Mouse (Mus musculus) fibroblast of lung, adult 2 months (primary cell): ENCODE measurements around the gene Tcf19.
"Not testable (repeated sequence)": the region's sequence is repeated elsewhere in the genome, so short reads cannot be mapped to it uniquely, and the experiment has no call there.

Experiments
- DNase-seq: peaks from one replicate; pipeline ENCODE4 v3.0.0-alpha.2; 2011; ENCODE audit warnings: low read depth

Tcf19 gene

DNA sequence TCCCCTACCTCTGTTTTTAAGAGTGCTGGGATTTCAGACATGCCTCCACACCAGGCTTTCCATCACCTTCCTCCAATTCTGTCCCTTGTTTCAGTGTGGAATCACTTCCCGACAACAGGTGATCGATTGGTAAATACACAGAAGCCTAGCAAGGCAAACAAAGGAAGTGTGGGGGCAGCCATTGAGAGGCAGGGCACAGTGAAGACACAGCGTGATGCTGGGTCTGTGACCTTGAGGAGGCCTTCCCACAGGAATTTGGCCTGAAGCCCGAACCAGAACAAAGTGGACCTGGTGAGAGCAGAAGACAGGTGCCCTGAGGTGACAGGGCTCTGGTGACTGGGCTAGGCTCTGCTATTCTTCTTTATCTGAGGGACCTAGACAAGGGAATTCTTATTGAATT, 30.9 kb downstream of the Tcf19 start:
- DNase-seq = no peak

DNA sequence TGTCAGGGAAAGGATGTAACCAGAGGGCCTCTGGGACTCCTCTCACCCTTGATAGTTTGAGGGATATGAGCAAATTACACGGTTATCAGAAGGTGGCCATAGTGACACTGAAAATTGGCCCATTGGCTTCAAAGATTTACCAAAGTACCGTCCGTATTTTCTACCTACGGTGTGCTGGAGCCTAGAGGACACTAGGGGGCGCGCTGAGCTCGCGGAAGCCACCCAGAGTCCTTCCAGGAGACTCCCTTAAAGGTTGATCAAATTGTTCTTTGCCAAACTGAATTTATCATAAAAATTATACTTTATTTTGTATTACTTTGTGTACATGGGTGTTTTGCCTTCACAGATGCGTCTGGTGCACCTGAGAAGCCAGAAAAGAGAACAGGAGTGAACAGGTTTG, 32.6 kb downstream of the Tcf19 start:
- peak; percentile 16 for DNase-seq

DNA sequence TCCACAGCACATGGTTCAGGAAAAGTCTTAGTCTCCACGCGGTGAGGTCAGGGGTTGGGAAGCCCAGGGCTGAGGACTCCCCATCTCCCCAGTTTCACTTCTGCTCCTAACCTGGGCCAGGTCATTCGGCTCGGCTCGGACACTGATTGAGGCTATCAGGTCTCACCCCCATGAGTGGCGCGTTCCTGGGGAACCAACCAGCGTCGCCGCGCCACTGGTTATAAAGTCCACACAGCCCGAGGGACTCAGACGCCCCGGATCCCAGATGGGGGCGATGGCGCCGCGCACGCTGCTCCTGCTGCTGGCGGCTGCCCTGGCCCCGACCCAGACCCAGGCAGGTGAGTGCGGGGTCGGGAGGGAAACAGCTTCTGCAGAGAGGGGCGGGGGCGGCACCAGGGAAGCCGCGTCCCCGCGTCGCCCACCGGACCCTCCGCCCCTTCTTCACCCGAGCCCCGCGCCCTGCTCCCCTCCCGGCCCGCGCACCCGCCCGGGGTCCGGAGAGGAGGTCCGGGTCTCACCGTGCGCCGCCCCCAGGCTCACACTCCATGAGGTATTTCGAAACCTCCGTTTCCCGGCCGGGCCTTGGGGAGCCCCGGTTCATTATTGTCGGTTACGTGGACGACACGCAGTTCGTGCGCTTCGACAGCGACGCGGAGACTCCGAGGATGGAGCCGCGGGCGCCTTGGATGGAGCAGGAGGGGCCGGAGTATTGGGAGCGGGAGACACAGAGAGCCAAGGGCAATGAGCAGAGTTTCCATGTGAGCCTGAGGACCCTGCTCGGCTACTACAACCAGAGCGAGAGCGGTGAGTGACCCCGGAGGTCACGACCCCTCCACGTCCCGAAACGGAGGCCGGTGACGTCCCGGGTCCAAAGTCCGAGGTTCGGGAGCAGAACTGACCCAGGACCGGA, 46.5 kb downstream of the Tcf19 start, which contains the start of gene H2-Q10:
TSS of gene H2-Q10 (plus strand) at position 248 of the 910 bp plus-strand sequence.
- no peak for DNase-seq

DNA sequence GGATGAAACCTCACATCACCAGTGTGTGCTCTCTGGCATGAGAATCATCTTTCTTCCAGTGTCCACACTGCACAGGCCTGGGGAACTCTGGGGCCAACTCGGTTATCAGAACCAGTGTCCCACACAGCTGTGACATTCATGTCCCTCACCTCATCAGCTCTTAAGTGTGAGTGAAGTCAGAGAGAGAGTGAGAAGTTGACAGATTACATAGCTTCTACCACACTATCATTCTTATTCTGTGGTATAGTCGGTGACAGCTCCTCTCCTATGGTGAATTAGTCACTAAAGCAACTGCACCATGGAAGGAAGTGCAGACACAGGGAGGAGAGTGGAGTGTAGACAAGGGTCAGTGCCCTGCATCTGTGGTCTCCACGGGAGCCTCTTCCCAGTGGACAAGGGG, 47.7 kb downstream of the Tcf19 start:
- not testable (repeated sequence) for DNase-seq

DNA sequence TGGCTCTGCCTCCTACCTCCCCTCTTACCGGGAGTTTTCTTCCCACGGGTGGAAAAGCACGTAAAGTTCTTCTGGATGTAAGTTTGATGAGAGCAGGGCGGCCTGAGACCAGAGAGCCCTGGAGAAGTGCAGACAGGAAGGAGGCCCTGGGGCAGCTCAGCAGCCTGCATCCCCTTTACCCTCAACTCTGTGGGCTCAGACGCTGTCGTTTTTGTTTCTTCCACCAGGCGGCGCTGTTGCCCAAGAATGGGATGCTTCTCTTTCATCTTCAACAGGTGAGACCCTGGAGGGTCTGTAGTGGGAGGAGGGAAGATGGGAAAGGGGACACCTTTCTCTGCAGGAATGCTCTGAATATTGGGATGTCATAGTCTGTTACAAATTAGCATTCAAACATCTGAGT, 51.0 kb downstream of the Tcf19 start:
- not testable (repeated sequence) for DNase-seq
